15 mouse cellular contexts compared by ENCODE assay signal in the genomic region with DNA sequence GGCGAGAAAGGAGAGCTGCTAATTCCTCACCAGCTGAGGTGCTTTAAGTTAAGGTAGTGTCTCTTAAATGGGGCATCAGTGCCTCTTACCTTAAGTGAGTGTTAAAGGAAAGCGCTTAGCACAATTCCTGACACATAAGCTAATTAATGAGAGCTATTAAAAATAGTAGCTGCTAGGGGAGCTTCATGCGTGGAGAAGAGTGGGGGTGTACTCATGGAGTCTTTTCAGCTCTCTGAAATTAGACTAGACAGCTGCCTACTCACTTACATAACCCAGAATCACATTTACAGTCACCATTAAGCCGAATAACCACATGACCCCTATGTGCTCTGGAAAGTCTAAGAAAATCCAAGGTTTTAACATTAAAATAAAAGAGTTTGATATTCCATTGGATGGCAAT.
"Had no signal": no experiment of that assay in that cellular context is flagged by ENCODE, and none has a peak within 500 bp of the region (broad histone marks: within the 10 kb centered on the region; RNA-seq: fewer than 3 reads in every experiment).

No protein-coding gene starts in this region.

- DNase-seq: kidney, adult 2 months; kidney, postnatal 25 days; layer of hippocampus, postnatal 36 days; liver, postnatal 0 days; lung, embryonic 14.5 days; thymus, adult 2 months; thymus, postnatal 14 days; thymus, postnatal 4 days had no signal

- H3K4me3 ChIP-seq: midbrain, embryonic 12.5 days; midbrain, embryonic 15.5 days; neural tube, embryonic 12.5 days; neural tube, embryonic 15.5 days had no signal

- H3K27ac ChIP-seq: kidney, postnatal 0 days; liver, embryonic 14.5 days; macrophage; midbrain, embryonic 12.5 days; midbrain, embryonic 15.5 days; neural tube, embryonic 12.5 days; neural tube, embryonic 15.5 days had no signal
